Mouse (Mus musculus) lung, embryonic 16.5 days (tissue): ENCODE data around the gene Adamts2. TPM values are rescaled to one million over a fixed set of nuclear protein-coding genes. Genes with fewer than 3 reads are reported as not detected.

Experiments
- ATAC-seq: fragments of 200-750 bp; cut with Nextera tagmentation; 2 replicates; pipeline ENCODE4 v1.8.0; 2017; ENCODE audit warnings: low read depth, mild to moderate bottlenecking, moderate library complexity
- H3K27ac ChIP-seq: fragments of 300-500 bp; sonication (generic); 2 replicates; pipeline ENCODE4 v1.5.1; 2014; ENCODE audit warnings: mild to moderate bottlenecking, control low read depth, low read length
- H3K27me3 ChIP-seq: fragments of 300-500 bp; sonication (generic); 2 replicates; pipeline ENCODE4 v1.6.1; 2014; ENCODE audit warnings: low read depth, low read length, mixed read lengths; ENCODE audit not compliant: control insufficient read depth, insufficient read depth
- H3K36me3 ChIP-seq: fragments of 300-500 bp; sonication (generic); 2 replicates; pipeline ENCODE4 v1.6.1; 2014; ENCODE audit warnings: low read length; ENCODE audit not compliant: control insufficient read depth, insufficient read depth
- H3K4me1 ChIP-seq: fragments of 300-500 bp; sonication (generic); replicated peaks from 2 replicates; pipeline ENCODE4 v1.6.1; 2014; ENCODE audit warnings: low read length, mixed read lengths; ENCODE audit not compliant: control insufficient read depth, insufficient read depth
- H3K4me2 ChIP-seq: fragments of 300-500 bp; sonication (generic); 2 replicates; pipeline ENCODE4 v1.6.1; 2014; ENCODE audit warnings: low read depth, low read length, control low read depth
- H3K4me3 ChIP-seq: fragments of 300-500 bp; sonication (generic); 2 replicates; pipeline ENCODE4 v1.5.1; 2014; ENCODE audit warnings: mild to moderate bottlenecking, low read length, control low read depth
- H3K9ac ChIP-seq: fragments of 300-500 bp; sonication (generic); 2 replicates; pipeline ENCODE4 v1.6.1; 2014; ENCODE audit warnings: low read length, control low read depth
- H3K9me3 ChIP-seq: fragments of 300-500 bp; sonication (generic); 2 replicates; pipeline ENCODE4 v1.6.1; 2016; ENCODE audit warnings: low read length; ENCODE audit not compliant: control insufficient read depth
- WGBS: fragments of 180-500 bp; shearing (Covaris S2); extraction: QIAGEN DNeasy Blood & Tissue Kit; methylation state at CpG from one replicate; pipeline ENCODE4 v1.1.7; 2014; 5-methylcytosine and 5-hydroxymethylcytosine counted together
- polyA plus RNA-seq: library from polyadenylated mRNA; unstranded; fragments of >200 nt; fragmentation: Nextera tagmentation; extraction: Ambion mirVana; gene quantifications from 2 replicates; pipeline ENCODE4 v1.2.1, GENCODE M21; 2015

Adamts2 gene
- polyA plus RNA-seq, 1 experiment from 2014 or later, result 14.0 TPM

- Histone ChIP-seq H3K27me3 (no peaks in the 10 kb centered on the region), H3K4me2 (no peak overlapping the region), H3K9ac (no peak overlapping the region), H3K4me1 (peaks cover 9% of the 10 kb centered on the region; the same call in 1 of the 2 replicates), H3K4me3 (no peak overlapping the region), H3K9me3 (no peaks in the 10 kb centered on the region), H3K27ac (no peak overlapping the region), H3K36me3 (no peaks in the 10 kb centered on the region)
- ATAC-seq, result no peak
- 30% methylated on average over 7 of the region's 7 CpGs for WGBS
These were observed 149.2 kb downstream of the Adamts2 start for GRCm38 (mm10) chr11:50750983-50751585.

- no peaks in the 10 kb centered on the region for H3K9me3 ChIP-seq
- no peaks in the 10 kb centered on the region for H3K36me3 ChIP-seq
- no peak overlapping the region for H3K27ac ChIP-seq
- H3K9ac ChIP-seq, result no peak overlapping the region
- WGBS, result 49% methylated on average over 4 of the region's 4 CpGs
- ATAC-seq, result no peak
- H3K4me3 ChIP-seq, result no peak overlapping the region
- H3K27me3 ChIP-seq, result no peaks in the 10 kb centered on the region
- H3K4me2 ChIP-seq, result no peak overlapping the region
- H3K4me1 ChIP-seq, result no peaks in the 10 kb centered on the region
These were observed 155.9 kb downstream of the Adamts2 start for GRCm38 (mm10) chr11:50757741-50758140.

- H3K4me3 ChIP-seq, result no peak overlapping the region
- no peak overlapping the region for H3K9ac ChIP-seq
- H3K27me3 ChIP-seq, result no peaks in the 10 kb centered on the region
- H3K36me3 ChIP-seq, result no peaks in the 10 kb centered on the region
- no peaks in the 10 kb centered on the region for H3K9me3 ChIP-seq
- no peak overlapping the region for H3K27ac ChIP-seq
- H3K4me1 ChIP-seq, result peaks cover 6% of the 10 kb centered on the region
- WGBS, result 74% methylated on average over 7 of the region's 7 CpGs
- no peak overlapping the region for H3K4me2 ChIP-seq
- no peak for ATAC-seq
These were observed 164.6 kb downstream of the Adamts2 start for GRCm38 (mm10) chr11:50766461-50766860.

- no peak for ATAC-seq
These were observed 165.2 kb downstream of the Adamts2 start for GRCm38 (mm10) chr11:50767039-50767438.

GRCm38 (mm10) chr11:50768995-50769749 is 167.3 kb downstream of the Adamts2 start:
- Histone ChIP-seq H3K27me3 (no peaks in the 10 kb centered on the region), H3K27ac (peak overlapping the region; percentile 33; the same call in 1 of the 2 replicates), H3K4me2 (peak overlapping the region; percentile 61), H3K9ac (no peak overlapping the region), H3K4me3 (peak overlapping the region; percentile 31), H3K4me1 (peaks cover 6% of the 10 kb centered on the region), H3K9me3 (no peaks in the 10 kb centered on the region), H3K36me3 (no peaks in the 10 kb centered on the region; the same call in 1 of the 2 replicates)
- ATAC-seq, result peak; percentile 91
- WGBS, result 10% methylated on average over 14 of the region's 14 CpGs

More at GRCm38 (mm10) chr11:50767039-50767438, 165.2 kb downstream of the Adamts2 start:
- H3K9ac ChIP-seq, result no peak overlapping the region
- H3K36me3 ChIP-seq, result no peaks in the 10 kb centered on the region
- H3K27ac ChIP-seq, result no peak overlapping the region
- no peaks in the 10 kb centered on the region for H3K27me3 ChIP-seq
- no peak overlapping the region for H3K4me3 ChIP-seq
- H3K9me3 ChIP-seq, result no peaks in the 10 kb centered on the region
- H3K4me1 ChIP-seq, result peaks cover 6% of the 10 kb centered on the region
- no peak overlapping the region for H3K4me2 ChIP-seq
- 25% methylated on average over 4 of the region's 4 CpGs for WGBS

- Histone ChIP-seq H3K9me3 (no peaks in the 10 kb centered on the region), H3K9ac (no peak overlapping the region), H3K27me3 (no peaks in the 10 kb centered on the region), H3K4me3 (no peak overlapping the region), H3K4me1 (peaks cover 6% of the 10 kb centered on the region), H3K27ac (no peak overlapping the region), H3K4me2 (no peak overlapping the region), H3K36me3 (no peaks in the 10 kb centered on the region; the same call in 1 of the 2 replicates)
- no peak for ATAC-seq
- WGBS, result 91% methylated on average over 1 of the region's 1 CpGs
These were observed 169.1 kb downstream of the Adamts2 start for GRCm38 (mm10) chr11:50771006-50771405.

GRCm38 (mm10) chr11:50797674-50798073 is 195.8 kb downstream of the Adamts2 start:
- Histone ChIP-seq H3K27ac (no peak overlapping the region), H3K4me1 (no peaks in the 10 kb centered on the region), H3K27me3 (no peaks in the 10 kb centered on the region), H3K4me2 (no peak overlapping the region), H3K36me3 (no peaks in the 10 kb centered on the region), H3K9ac (no peak overlapping the region), H3K4me3 (no peak overlapping the region), H3K9me3 (no peaks in the 10 kb centered on the region)
- ATAC-seq, result no peak
- 71% methylated on average over 11 of the region's 11 CpGs for WGBS

- Histone ChIP-seq H3K27me3 (no peaks in the 10 kb centered on the region), H3K9me3 (no peaks in the 10 kb centered on the region), H3K9ac (no peak overlapping the region), H3K36me3 (no peaks in the 10 kb centered on the region), H3K4me3 (no peak overlapping the region), H3K4me2 (no peak overlapping the region), H3K4me1 (no peaks in the 10 kb centered on the region), H3K27ac (no peak overlapping the region)
- no peak for ATAC-seq
These were observed 197.0 kb downstream of the Adamts2 start for GRCm38 (mm10) chr11:50798836-50799235.

GRCm38 (mm10) chr11:50814233-50814632 is 212.3 kb downstream of the Adamts2 start:
- no peak overlapping the region for H3K4me3 ChIP-seq
- H3K9me3 ChIP-seq, result peaks cover 31% of the 10 kb centered on the region
- no peak for ATAC-seq
- no peak overlapping the region for H3K27ac ChIP-seq
- no peaks in the 10 kb centered on the region for H3K4me1 ChIP-seq
- no peak overlapping the region for H3K4me2 ChIP-seq
- H3K9ac ChIP-seq, result no peak overlapping the region
- H3K27me3 ChIP-seq, result no peaks in the 10 kb centered on the region
- peaks cover 76% of the 10 kb centered on the region for H3K36me3 ChIP-seq
- 96% methylated on average over 4 of the region's 4 CpGs for WGBS
